Comparison of ENCODE assay signal across 15 mouse cellular contexts in genomic region chr8:17653786-17654185, GRCm38 (mm10).
DNase-seq lines count a peak whose midpoint lies in the region; ATAC-seq and TF ChIP-seq lines count a peak whose summit lies in the region.
"Had no signal": no experiment of that assay in that cellular context is flagged by ENCODE, and none has a peak within 500 bp of the region (broad histone marks: within the 10 kb centered on the region; RNA-seq: fewer than 3 reads in every experiment).

No protein-coding gene starts in this region.

- 2% methylated on average over 2 of the region's 2 CpGs for WGBS in liver, adult 2 months
- 7% methylated on average over 2 of the region's 2 CpGs for WGBS in liver, postnatal 0 days (ENCODE audit: insufficient replicate concordance)
- WGBS in hindbrain, embryonic 14.5 days: 16% methylated on average over 2 of the region's 2 CpGs

- DNase-seq in heart, adult 11 months: peak; percentile 14
- DNase-seq in heart, adult 8-10 months (ENCODE audit: low spot score): no peak
- DNase-seq in liver, adult 2 months (ENCODE audit: extremely low read depth, low read depth, low spot score): peak; percentile 84
- DNase-seq in liver, postnatal 0 days: no peak
- DNase-seq in adrenal gland, postnatal 25 days: peak; percentile 2
- peak; percentile 15 to 43 for DNase-seq in kidney, postnatal 36 days
- no peak for DNase-seq in hindbrain, embryonic 14.5 days (ENCODE audit: low spot score)
- DNase-seq: cerebellum, adult 9-11 months; liver, embryonic 13.5 days; right cerebral cortex, postnatal 25 days; thymus, postnatal 14 days had no signal

- no peaks in the 10 kb centered on the region for H3K79me2 ChIP-seq in liver, adult 2 months (ENCODE audit: control insufficient read depth, insufficient read depth, low read length)

- no peaks in the 10 kb centered on the region for H3K27me3 ChIP-seq in liver, adult 2 months (ENCODE audit: control insufficient read depth, insufficient read depth, low read length)
- no peaks in the 10 kb centered on the region for H3K27me3 ChIP-seq in liver, postnatal 0 days (ENCODE audit: insufficient read depth, low read length)
- H3K27me3 ChIP-seq in hindbrain, embryonic 14.5 days (ENCODE audit: control insufficient read depth, insufficient read depth, low read length): no peaks in the 10 kb centered on the region
- H3K27me3 ChIP-seq: hindbrain, embryonic 12.5 days; liver, embryonic 13.5 days had no signal

- no peak overlapping the region for H3K9ac ChIP-seq in liver, adult 2 months (ENCODE audit: low read depth, low read length)
- H3K9ac ChIP-seq in liver, postnatal 0 days (replicated peaks): no peak overlapping the region
- H3K9ac ChIP-seq in hindbrain, embryonic 14.5 days: no peak overlapping the region
- H3K9ac ChIP-seq: hindbrain, embryonic 12.5 days; liver, embryonic 13.5 days had no signal

- ATAC-seq in liver, postnatal 0 days: no peak
- no peak for ATAC-seq in hindbrain, embryonic 14.5 days (ENCODE audit: low FRiP score)
- ATAC-seq: forebrain, embryonic 14.5 days; lung, postnatal 0 days had no signal

- H3K4me3 ChIP-seq in liver, adult 2 months (ENCODE audit: insufficient read depth, low read depth, low read length): no peak overlapping the region
- no peak overlapping the region for H3K4me3 ChIP-seq in liver, postnatal 0 days (ENCODE audit: low read depth, low read length)
- no peak overlapping the region for H3K4me3 ChIP-seq in hindbrain, embryonic 14.5 days (replicated peaks; ENCODE audit: low read length)
- H3K4me3 ChIP-seq: hindbrain, embryonic 12.5 days; liver, embryonic 13.5 days had no signal

- H3K27ac ChIP-seq in liver, adult 2 months (replicated peaks; ENCODE audit: insufficient read depth, low read depth, low read length): no peak overlapping the region
- no peak overlapping the region for H3K27ac ChIP-seq in liver, postnatal 0 days (ENCODE audit: low read depth)
- H3K27ac ChIP-seq in hindbrain, embryonic 14.5 days: no peak overlapping the region
- H3K27ac ChIP-seq: hindbrain, embryonic 12.5 days; liver, embryonic 13.5 days had no signal

- no peaks in the 10 kb centered on the region for H3K36me3 ChIP-seq in liver, adult 2 months (ENCODE audit: control insufficient read depth, insufficient read depth, low read length)
- no peaks in the 10 kb centered on the region for H3K36me3 ChIP-seq in liver, postnatal 0 days (replicated peaks; ENCODE audit: insufficient read depth, low read length)
- H3K36me3 ChIP-seq in hindbrain, embryonic 14.5 days (replicated peaks; ENCODE audit: control insufficient read depth, insufficient read depth): no peaks in the 10 kb centered on the region
- H3K36me3 ChIP-seq: G1E; hindbrain, embryonic 12.5 days; liver, embryonic 13.5 days had no signal

- no peak for TF ChIP-seq CTCF in liver, adult 2 months (IDR thresholded peaks at IDR 0.05; ENCODE audit: low read depth, low read length)
- TF ChIP-seq CTCF in liver, postnatal 0 days (IDR thresholded peaks at IDR 0.05; ENCODE audit: low read depth): no peak

- no peak for TF ChIP-seq EP300 in liver, postnatal 0 days (IDR thresholded peaks at IDR 0.05; ENCODE audit: low read depth)

- TF ChIP-seq POLR2A in liver, adult 2 months (IDR thresholded peaks at IDR 0.05; ENCODE audit: extremely low read depth, insufficient read depth, low read length): no peak

- peaks cover 6% of the 10 kb centered on the region; the same call in 1 of the 2 replicates for H3K4me1 ChIP-seq in liver, adult 2 months (ENCODE audit: control insufficient read depth, insufficient read depth, low read length)
- no peaks in the 10 kb centered on the region for H3K4me1 ChIP-seq in liver, postnatal 0 days (ENCODE audit: insufficient read depth)
- H3K4me1 ChIP-seq in hindbrain, embryonic 14.5 days (replicated peaks; ENCODE audit: control insufficient read depth, insufficient read depth, low read length): no peaks in the 10 kb centered on the region
- H3K4me1 ChIP-seq: hindbrain, embryonic 12.5 days; liver, embryonic 13.5 days had no signal

- H3K9me3 ChIP-seq in liver, postnatal 0 days (ENCODE audit: low read length): no peaks in the 10 kb centered on the region
- no peaks in the 10 kb centered on the region for H3K9me3 ChIP-seq in hindbrain, embryonic 14.5 days (ENCODE audit: control insufficient read depth, low read length)
- H3K9me3 ChIP-seq: G1E; hindbrain, embryonic 12.5 days; liver, embryonic 13.5 days had no signal

- H3K4me2 ChIP-seq in liver, postnatal 0 days (ENCODE audit: low read depth, low read length): no peak overlapping the region
- no peak overlapping the region for H3K4me2 ChIP-seq in hindbrain, embryonic 14.5 days (replicated peaks)
- H3K4me2 ChIP-seq: hindbrain, embryonic 12.5 days; liver, embryonic 13.5 days had no signal

Comparison
In these comparisons a context has a peak if more than half of its experiments do, and no peak if none do; other contexts are left out.
1. DNase-seq: peak in heart, adult 11 months (single experiment), liver, adult 2 months (single experiment), adrenal gland, postnatal 25 days (single experiment) and kidney, postnatal 36 days (2 of 2); none in heart, adult 8-10 months (single experiment), liver, postnatal 0 days (single experiment) and hindbrain, embryonic 14.5 days (single experiment).